Mouse (Mus musculus) brain, embryonic 14.5 days (tissue): ENCODE results near the gene Higd1c.

ENCODE experiments used
- CTCF ChIP-seq: fragments of 200-500 bp; IDR thresholded peaks from 2 replicates; pipeline ENCODE4 v1.5.1; 2012; ENCODE audit warnings: inconsistent platforms, mild to moderate bottlenecking, moderate library complexity, borderline replicate concordance; ENCODE audit not compliant: insufficient read depth, insufficient read length; ENCODE audit errors: extremely low read depth
- POLR2A ChIP-seq: fragments of 200-500 bp; IDR thresholded peaks from 2 replicates; pipeline ENCODE4 v1.6.1; 2012; ENCODE audit warnings: mild to moderate bottlenecking, inconsistent platforms, borderline replicate concordance; ENCODE audit not compliant: poor library complexity, insufficient read depth, insufficient read length, severe bottlenecking; ENCODE audit errors: extremely low read depth

DNA sequence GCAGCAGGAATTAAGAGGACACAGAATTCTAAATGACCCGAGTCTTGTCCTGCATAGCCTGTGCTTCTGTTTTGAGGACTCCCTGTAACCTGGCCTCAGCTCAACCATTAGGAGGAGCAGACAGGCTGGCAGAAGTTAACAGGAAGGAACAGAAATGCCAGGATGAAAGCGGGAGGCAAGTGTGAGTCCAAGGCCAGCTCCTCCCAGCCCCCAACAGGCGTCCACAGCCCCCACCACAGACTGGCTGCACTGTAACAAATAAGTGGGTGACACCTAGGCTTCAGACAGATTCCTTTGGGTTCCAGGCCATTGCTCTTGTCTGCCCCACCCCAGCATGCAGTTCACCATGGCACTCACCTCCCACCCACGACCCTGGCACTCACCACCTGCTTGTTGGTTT is 38.5 kb downstream of the Higd1c start:
- TF ChIP-seq CTCF (no peak), POLR2A (no peak)
